Mouse (Mus musculus) adrenal gland, postnatal 14 days (tissue): Measurements from ENCODE around the gene Rmi2. TPM values are rescaled to one million over a fixed set of nuclear protein-coding genes. Genes with fewer than 3 reads are reported as not detected.
"Not testable (repeated sequence)": the region's sequence is repeated elsewhere in the genome, so short reads cannot be mapped to it uniquely, and the experiment has no call there.

Source experiments
- DNase-seq: peaks from one replicate; pipeline ENCODE4 v3.0.0; 2021; ENCODE audit warnings: mixed read lengths
- long read RNA-seq, 2 experiments: library from polyadenylated mRNA; stranded (forward); transcript quantifications; one replicate each; pipeline ENCODE4 v2.0.0; 2021
- total RNA-seq: library from RNA; stranded (reverse); gene quantifications from 2 replicates; pipeline ENCODE4 v1.2.3, GENCODE M21; 2021

Rmi2 gene
- total RNA-seq: 1.5 and 1.6 TPM in 2 replicates
- long read RNA-seq, experiment 1, partial matches to known transcripts: 0 of 2 reads
- long read RNA-seq, experiment 1, other reads (novel, unspliced or antisense): 1 of 2 reads
- long read RNA-seq, experiment 2, partial matches to known transcripts: 0 of 1 reads
- long read RNA-seq, experiment 2, other reads (novel, unspliced or antisense): 0 of 1 reads

GRCm38 (mm10) chr16:10834911-10835587, at the start of gene Rmi2:
Rmi2 (plus strand) TSS chr16:10835059.
- peak; percentile 93 for DNase-seq

DNA sequence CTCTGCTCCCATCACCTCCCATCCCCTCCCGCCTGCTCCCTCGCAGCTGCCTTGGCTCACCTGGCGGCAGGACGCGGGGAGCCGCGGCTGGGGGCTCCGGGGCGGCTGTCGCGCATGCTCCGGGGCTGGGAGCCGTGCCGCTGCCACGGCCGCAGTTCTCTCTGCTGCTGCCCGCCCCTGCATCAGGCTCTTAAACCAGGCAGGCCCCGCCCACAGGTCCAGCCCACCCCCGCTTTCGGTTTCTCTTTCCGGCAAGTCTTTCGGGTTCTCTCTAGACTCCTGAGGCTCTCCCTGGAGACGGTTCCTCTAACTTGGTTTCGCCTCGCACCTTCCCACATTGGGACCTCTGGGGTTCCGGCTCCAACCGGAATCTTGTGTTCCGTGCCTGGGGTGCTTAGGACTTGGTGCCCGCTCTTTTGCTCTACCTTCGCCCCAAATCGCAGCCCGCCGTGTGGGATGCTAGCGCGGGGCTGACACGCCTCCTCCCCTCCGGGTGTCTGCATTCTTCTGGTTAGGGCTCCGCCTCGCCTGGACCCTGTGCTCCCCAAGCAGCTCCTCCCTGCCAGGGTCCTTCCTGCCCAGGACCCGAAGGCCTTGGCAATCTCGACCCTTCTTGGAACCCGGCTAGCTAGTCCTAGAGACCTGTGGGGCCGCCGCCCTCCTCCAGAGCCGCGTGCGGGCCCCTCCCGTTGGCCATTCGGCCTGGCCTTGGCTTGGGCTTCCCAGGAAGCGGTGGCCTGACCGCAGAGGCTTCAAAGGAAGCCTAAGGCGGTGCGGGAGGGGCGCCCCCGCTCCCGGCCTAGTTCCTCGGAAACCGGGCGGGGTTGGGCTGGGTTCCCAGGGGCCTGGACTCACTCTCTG, 49.3 kb upstream of the Rmi2 start, which contains the start of gene Socs1:
Socs1 (minus strand) TSS at position 166 of the 861 bp plus-strand sequence.
- peak; percentile 94 for DNase-seq

GRCm38 (mm10) chr16:10786288-10786687, 48.6 kb upstream of the Rmi2 start:
- peak; percentile 91 for DNase-seq

DNA sequence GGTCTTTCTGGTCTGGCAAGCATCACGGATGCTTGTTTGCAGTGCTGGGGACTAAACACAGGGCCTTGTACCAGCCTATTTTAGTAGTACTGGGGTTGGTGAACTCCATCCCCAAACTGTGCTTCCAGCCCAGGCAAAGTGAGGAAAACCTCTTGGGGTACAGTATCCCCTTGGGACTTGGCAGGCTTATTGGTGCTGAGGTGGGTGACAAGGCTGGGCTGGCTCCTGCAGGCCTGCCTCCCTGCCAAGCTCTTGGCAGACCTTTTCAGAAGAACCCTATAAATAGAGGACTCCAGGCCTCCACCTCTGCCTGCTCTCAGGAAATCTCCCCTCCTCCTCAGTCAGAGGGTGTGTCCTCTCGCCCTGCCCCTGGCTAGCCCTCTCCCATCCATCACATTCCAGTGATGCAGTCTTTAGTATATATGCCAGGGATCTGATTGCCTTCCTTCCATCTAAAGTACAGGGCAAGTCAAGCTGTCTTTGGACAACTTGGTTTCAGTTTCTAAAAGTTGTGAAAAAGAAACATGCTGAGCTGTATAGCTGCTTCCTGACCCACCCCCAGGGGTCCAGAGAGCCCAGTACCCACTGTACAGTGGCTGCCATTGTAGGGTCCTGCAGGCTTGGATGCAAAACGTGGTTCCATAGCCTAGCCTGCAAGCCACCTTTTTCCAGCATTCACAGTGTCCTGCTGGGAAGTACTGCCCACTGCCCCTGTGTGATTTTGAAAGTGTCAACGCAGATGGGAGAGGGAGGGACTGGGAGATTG, 47.9 kb upstream of the Rmi2 start:
- no peak for DNase-seq

DNA sequence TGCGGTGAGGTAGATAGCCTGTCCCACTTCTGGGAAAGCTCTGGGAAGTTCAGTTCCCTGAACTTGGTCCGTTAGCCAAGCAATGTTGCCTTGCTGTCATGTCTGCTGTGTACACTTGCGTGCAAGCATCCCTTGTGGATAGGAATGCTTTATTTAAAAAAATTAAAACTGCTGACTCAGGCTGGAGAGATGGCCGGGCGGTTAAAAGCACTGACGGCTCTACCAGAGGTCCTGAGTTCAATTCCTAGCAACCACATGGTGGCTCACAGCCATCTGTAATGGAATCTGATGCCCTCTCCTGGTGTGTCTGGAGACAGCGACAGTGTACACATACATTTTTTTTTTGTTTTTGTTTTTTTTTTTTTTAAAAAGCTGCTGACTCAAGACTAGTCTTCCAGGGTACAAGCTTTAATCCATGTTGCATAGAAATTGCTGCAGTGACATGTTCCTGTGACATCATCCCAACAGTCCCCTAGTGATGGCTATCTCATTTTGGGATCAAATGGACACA, 47.3 kb upstream of the Rmi2 start:
- no peak for DNase-seq

DNA sequence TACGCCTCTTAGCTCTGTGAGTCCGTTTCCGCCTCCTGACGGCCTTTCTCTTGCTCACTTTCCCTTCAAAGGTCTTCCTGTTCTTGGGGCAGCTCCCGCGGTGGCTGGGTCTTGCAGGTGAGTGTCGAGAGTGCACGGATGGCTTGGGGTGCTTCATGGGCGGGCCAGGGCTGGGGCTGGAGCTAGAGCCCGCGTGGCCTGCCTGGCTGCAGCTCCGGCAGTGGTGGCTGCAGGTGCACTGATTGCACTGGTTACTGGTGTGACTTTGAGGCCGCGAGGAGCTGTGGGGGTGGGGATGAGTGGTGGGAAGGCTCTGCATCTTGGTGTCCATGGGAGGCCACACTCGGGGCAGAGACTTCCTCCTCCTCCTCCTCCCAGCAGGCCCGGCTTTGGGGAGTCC, 46.6 kb upstream of the Rmi2 start, which contains the start of gene Tnp2:
Tnp2 (minus strand) TSS at position 390 of the 400 bp plus-strand sequence.
- DNase-seq: no peak

DNA sequence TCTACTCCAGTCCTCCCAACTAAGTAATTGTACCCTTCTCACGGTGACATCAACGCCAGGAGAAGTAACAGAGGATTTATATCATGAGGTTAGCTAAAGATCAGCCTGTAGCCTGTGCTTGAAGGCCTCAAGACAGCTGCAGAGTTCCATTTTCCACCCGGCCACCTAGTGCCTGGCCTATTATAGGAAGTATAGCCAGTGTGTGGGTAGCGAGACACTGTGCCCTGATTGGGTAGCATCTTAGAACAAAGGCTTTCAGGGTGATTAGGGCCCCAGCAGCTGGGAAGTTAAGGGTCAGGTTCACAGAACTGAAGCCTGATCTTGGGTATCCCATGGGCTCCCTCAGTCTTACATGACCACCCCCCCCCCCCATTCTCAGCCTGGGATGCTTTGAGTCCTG, 46.0 kb upstream of the Rmi2 start:
- no peak for DNase-seq

DNA sequence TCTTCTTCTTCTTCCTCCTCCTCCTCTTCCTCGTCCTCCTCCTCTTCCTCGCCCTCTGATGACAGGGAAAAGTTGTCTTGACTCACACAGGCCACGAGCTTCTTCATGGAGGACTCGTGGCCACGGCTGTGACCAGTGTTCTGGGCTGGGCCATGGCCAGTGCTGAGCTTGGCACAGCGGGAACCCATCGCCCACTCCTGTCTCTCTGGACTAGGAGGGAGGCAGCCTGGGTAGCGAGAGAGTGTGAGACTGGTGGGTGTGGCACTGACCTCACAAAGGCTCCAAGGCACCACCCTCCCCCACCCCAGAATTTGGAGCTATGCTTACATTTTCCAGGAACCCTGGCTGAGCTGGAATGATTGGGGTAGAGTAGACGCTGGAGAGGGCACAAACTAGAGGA, 44.2 kb upstream of the Rmi2 start, which contains the start of gene Prm3:
Prm3 (minus strand) TSS at position 213 of the 400 bp plus-strand sequence.
- no peak for DNase-seq

DNA sequence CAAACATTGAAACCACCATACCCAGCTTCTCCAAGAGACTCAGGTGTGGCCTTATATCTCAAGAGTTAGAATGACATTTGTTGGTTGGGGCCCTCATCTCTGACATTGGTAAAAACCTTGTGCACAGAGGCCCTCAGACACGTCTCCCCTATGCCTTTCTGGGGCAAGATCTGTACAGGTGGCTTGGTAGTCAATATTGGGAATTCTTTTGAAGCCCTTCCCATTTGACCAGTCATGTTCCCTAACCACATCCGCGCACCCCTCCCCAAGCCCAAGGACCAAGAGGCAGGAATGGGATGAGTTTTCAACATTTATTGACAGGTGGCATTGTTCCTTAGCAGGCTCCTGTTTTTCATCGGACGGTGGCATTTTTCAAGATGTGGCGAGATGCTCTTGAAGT, 38.8 kb upstream of the Rmi2 start, which contains the start of gene Prm2:
Prm2 (minus strand) TSS at position 101 of the 400 bp plus-strand sequence.
- no peak for DNase-seq

DNA sequence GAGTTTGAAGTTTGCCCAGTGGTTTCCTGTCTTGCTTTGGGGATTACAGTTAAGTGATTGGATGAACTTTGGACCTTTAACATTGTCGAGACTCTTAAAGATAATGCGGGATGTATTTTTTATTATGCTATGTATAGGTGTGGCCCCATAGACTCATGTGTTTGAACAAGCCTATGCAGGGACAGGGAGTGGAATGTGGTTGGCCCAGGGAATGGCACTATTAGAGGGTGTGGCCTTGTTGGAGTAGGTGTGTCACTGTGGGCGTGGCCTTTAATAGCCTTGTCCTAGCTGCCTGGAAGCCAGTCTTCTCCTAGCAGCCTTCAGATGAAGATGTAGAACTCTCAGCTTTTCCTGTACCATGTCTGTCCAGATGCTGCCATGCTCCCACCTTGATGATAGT, 32.4 kb upstream of the Rmi2 start:
- not testable (repeated sequence) for DNase-seq

- DNase-seq: no peak
Measured at GRCm38 (mm10) chr16:10805789-10806527, 28.9 kb upstream of the Rmi2 start, which contains the start of gene Prm1. Prm1 (minus strand) TSS chr16:10805839.

DNA sequence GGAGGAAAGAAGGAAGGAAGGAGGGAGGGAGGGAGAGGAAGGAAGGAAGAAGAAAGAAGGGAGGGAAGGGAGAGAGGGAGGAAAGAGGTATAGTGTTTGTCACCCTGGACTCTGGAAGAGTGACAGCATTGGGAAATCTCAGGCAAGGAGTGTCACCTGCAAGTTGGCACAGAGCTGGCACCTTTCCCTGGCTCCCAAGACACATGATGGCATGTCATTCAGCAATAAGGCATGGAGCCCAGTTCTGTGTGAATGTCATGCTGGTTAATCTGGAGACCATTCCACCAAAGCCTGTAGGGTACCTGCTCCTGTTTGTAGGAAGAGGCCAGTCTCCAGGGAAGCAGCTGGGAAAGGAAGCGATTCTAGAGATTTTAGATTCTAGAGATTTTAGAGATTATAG, 24.5 kb upstream of the Rmi2 start:
- DNase-seq: peak; percentile 22

- DNase-seq: no peak
Measured at GRCm38 (mm10) chr16:10812865-10813371, 21.9 kb upstream of the Rmi2 start, which contains the start of gene Gm11172. Gm11172 (plus strand) TSS chr16:10812915.

- DNase-seq: no peak
Measured at GRCm38 (mm10) chr16:10813726-10814125, 21.1 kb upstream of the Rmi2 start.

DNA sequence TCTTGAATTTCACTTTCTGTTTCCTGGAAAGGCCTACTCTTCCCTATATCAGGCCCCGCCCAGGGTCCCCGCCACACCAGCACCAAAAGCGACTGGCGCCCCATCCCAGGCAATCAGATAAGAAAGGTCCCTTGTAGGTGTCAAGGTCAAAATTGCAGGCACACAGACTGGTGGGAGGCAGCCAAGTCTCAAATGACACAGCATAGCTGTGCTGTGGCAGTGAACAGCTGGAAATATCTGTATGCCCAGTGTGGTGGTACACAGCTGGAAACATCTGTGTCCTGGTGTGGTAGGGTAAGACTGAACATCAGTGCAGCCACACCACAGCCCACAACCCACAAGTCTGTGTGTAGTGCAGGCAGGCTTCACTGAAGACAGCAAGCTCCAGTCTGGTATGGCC, 20.0 kb upstream of the Rmi2 start:
- peak; percentile 56 for DNase-seq

DNA sequence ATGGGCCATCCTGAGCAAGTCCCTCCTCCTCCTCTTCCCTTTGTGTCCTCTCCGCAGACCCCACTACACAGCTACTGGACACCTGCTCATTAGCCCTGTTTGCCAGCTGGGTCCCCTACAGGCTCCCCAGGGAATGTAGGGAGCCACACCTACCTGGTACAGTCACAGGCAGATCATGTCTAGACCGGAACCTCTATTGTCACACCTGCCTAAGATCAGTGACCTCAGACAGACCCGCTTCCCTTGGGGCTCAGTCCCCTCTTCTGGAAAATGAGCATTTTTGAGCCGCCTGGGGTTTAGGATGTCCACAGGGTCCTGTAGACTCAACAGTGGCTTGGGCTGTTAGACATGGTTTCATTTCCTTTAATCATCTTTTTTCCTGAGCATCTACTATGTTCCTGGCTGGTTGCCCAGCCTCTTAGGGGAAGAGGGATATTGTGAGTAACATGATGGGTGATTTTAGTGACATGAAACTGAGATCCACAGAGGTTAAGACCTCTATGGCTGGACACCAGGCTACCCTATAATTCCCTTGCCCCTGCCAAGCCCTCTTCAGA, 16.2 kb upstream of the Rmi2 start:
- no peak for DNase-seq

- DNase-seq: no peak
Measured at GRCm38 (mm10) chr16:10819966-10820365, 14.9 kb upstream of the Rmi2 start.

DNA sequence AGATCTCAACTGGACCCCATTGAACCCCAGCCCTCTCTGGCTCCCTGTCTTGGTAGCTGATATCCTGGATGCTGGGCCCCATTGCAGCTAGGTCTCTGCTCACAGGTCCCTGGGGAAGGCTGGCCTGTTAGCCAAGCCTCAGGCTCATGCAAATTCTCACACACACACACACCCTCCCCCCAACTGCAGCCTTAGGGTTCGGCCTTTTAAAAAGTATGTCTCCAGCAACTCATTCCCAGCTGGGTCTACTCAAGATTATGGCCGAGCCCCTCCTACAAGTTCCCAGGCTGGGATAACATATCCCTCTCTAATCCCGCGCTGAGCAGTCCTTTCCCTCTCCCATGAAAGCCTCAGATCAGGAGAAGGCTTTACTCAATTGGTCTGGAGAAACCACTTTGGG, 13.5 kb upstream of the Rmi2 start:
- no peak for DNase-seq

DNA sequence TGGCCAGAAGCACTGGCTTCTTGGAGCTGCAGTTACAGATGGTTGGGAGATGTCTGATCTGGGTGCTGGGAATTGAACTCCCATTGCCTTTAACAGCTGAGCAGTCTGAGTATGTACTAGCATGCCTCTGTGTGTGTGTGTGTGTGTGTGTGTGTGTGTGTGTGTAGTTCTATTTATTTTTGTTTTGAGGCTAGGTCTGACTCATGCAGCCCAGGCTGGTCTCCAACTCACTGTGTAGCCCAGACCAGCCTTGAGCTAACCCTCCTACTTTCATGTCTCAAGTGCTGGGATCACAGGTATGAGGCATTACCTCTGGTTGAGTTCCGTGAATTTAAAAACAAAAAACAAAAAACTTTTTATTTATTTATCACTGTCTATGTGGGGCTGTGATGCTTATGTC, 10.3 kb upstream of the Rmi2 start:
- DNase-seq: no peak

GRCm38 (mm10) chr16:10825840-10826239, 9.0 kb upstream of the Rmi2 start:
- DNase-seq: no peak
